Mouse (Mus musculus): Measurements from ENCODE around the gene Ankrd6. TPM values are rescaled to one million over a fixed set of nuclear protein-coding genes. Genes with fewer than 3 reads are reported as not detected.

The Ankrd6 gene
- total and polyA plus RNA-seq, 3 experiments = 1.1 to 1.8 TPM; not detected in 1

- Histone ChIP-seq H3K27me3 (ENCODE audit: control insufficient read depth in 1 of 2, insufficient read depth in 2 of 2, low read length in 2 of 2) (no peaks in the 10 kb centered on the region), H3K36me3 (ENCODE audit: control insufficient read depth in 1 of 2, insufficient read depth in 2 of 2, low read length in 2 of 2) (peaks cover 0 to 9% of the 10 kb centered on the region in 2 experiments; a peak in 1 of 4 replicates), H3K9me3 (replicated peaks; ENCODE audit: insufficient read depth, low read length) (no peaks in the 10 kb centered on the region), H3K9ac (ENCODE audit: control insufficient read depth, low read depth, low read length, poor library complexity, severe bottlenecking) (no peak overlapping the region), H3K27ac (ENCODE audit: control insufficient read depth, low read depth, low read length) (no peak overlapping the region), H3K4me1 (ENCODE audit: control insufficient read depth in 1 of 2, insufficient read depth in 2 of 2, low read length in 2 of 2) (peaks cover 0 to 8% of the 10 kb centered on the region in 2 experiments; a peak in 2 of 4 replicates), H3K79me2 (ENCODE audit: control insufficient read depth, insufficient read depth, low read length, poor library complexity) (no peaks in the 10 kb centered on the region), H3K4me3 (ENCODE audit: control insufficient read depth in 1 of 2, insufficient read depth in 1 of 2, low read depth in 2 of 2, low read length in 2 of 2) (no peak overlapping the region)
- DNase-seq (ENCODE audit: low read depth, low spot score) = no peak
- no peak for TF ChIP-seq USF1 (IDR thresholded peaks at IDR 0.05; ENCODE audit: low read depth, low read length)
- no peak for TF ChIP-seq MXI1 (IDR thresholded peaks at IDR 0.05; ENCODE audit: low read depth, low read length)
- no peak for TF ChIP-seq CHD2 (IDR thresholded peaks at IDR 0.05; ENCODE audit: low read length)
- no peak for TF ChIP-seq TAL1 (IDR thresholded peaks at IDR 0.05; ENCODE audit: low read length)
- TF ChIP-seq POLR2AphosphoS2 (IDR thresholded peaks at IDR 0.05; ENCODE audit: low read length) = no peak
- no peak for TF ChIP-seq ZC3H11A (IDR thresholded peaks at IDR 0.05; ENCODE audit: low read depth, low read length)
- TF ChIP-seq ZKSCAN1 (IDR thresholded peaks at IDR 0.05; ENCODE audit: low read depth, low read length) = no peak
- no peak for TF ChIP-seq GABPA (IDR thresholded peaks at IDR 0.05; ENCODE audit: low read depth, low read length)
- no peak for TF ChIP-seq JUND (IDR thresholded peaks at IDR 0.05; ENCODE audit: low read depth, low read length)
- TF ChIP-seq MAZ (IDR thresholded peaks at IDR 0.05; ENCODE audit: low read depth, low read length) = no peak
- no peak for TF ChIP-seq ZMIZ1 (IDR thresholded peaks at IDR 0.05; ENCODE audit: low read depth, low read length)
Observed at GRCm38 (mm10) chr4:32989346-32989745, 38.7 kb upstream of the Ankrd6 start.

GRCm38 (mm10) chr4:32987006-32987405 is 36.4 kb upstream of the Ankrd6 start:
- Histone ChIP-seq H3K27ac (ENCODE audit: control insufficient read depth, low read depth, low read length) (no peak overlapping the region; the same call in 1 of the 2 replicates), H3K9ac (ENCODE audit: control insufficient read depth, low read depth, low read length, poor library complexity, severe bottlenecking) (no peak overlapping the region), H3K4me1 (ENCODE audit: control insufficient read depth in 1 of 2, insufficient read depth in 2 of 2, low read length in 2 of 2) (peaks cover 0 to 9% of the 10 kb centered on the region in 2 experiments; a peak in 2 of 4 replicates), H3K4me3 (ENCODE audit: control insufficient read depth in 1 of 2, insufficient read depth in 1 of 2, low read depth in 2 of 2, low read length in 2 of 2) (no peak overlapping the region), H3K79me2 (ENCODE audit: control insufficient read depth, insufficient read depth, low read length, poor library complexity) (no peaks in the 10 kb centered on the region), H3K9me3 (replicated peaks; ENCODE audit: insufficient read depth, low read length) (no peaks in the 10 kb centered on the region), H3K36me3 (ENCODE audit: control insufficient read depth in 1 of 2, insufficient read depth in 2 of 2, low read length in 2 of 2) (peaks cover 0 to 9% of the 10 kb centered on the region in 2 experiments; a peak in 1 of 4 replicates), H3K27me3 (ENCODE audit: control insufficient read depth in 1 of 2, insufficient read depth in 2 of 2, low read length in 2 of 2) (no peaks in the 10 kb centered on the region)
- peak; percentile 76 for TF ChIP-seq ZNF384 (IDR thresholded peaks at IDR 0.05; ENCODE audit: low read depth, low read length)
- peak; percentile 35; the same call in 1 of the 2 replicates for TF ChIP-seq ETS1 (IDR thresholded peaks at IDR 0.05; ENCODE audit: low read depth, low read length)
- TF ChIP-seq TAL1 (IDR thresholded peaks at IDR 0.05; ENCODE audit: low read length) = peak; percentile 61
- TF ChIP-seq EP300 (IDR thresholded peaks at IDR 0.05; ENCODE audit: low read depth in 1 of 2, low read length in 2 of 2) = peak; percentile 56 to 78
- no peak for TF ChIP-seq SIN3A (IDR thresholded peaks at IDR 0.05; ENCODE audit: low read length)
- TF ChIP-seq TCF12 (IDR thresholded peaks at IDR 0.05; ENCODE audit: low read depth, low read length) = peak; percentile 70
- TF ChIP-seq KAT2A (conservative IDR thresholded peaks at IDR 0.05; ENCODE audit: low read depth, low read length) = no peak
- TF ChIP-seq RCOR1 (IDR thresholded peaks at IDR 0.05; ENCODE audit: low read depth, low read length) = peak; percentile 58; the same call in 1 of the 2 replicates
- TF ChIP-seq POLR2AphosphoS5 (IDR thresholded peaks at IDR 0.05; ENCODE audit: borderline replicate concordance, low read depth, low read length) = no peak
- peak; percentile 69 for DNase-seq (ENCODE audit: low read depth, low spot score)
